Mouse (Mus musculus) adrenal gland, adult 18-20 months (tissue): ENCODE data around the gene Litaf. TPM values are rescaled to one million over a fixed set of nuclear protein-coding genes. Genes with fewer than 3 reads are reported as not detected.
"Not testable (repeated sequence)": the region's sequence is repeated elsewhere in the genome, so short reads cannot be mapped to it uniquely, and the experiment has no call there.

Experiments
- DNase-seq, 2 experiments: peaks; one replicate each; pipeline ENCODE4 v3.0.0; 2021 to 2022; ENCODE audit warnings: low spot score in 2 of 2
- total RNA-seq, 2 experiments: library from RNA; stranded (reverse); gene quantifications; 1 replicate in 1 of 2; 2 replicates in 1 of 2; pipeline ENCODE4 v1.2.3; 2021

Litaf gene
- total RNA-seq, 2 experiments from 2014 or later, result 48.5 to 56.4 TPM

DNA sequence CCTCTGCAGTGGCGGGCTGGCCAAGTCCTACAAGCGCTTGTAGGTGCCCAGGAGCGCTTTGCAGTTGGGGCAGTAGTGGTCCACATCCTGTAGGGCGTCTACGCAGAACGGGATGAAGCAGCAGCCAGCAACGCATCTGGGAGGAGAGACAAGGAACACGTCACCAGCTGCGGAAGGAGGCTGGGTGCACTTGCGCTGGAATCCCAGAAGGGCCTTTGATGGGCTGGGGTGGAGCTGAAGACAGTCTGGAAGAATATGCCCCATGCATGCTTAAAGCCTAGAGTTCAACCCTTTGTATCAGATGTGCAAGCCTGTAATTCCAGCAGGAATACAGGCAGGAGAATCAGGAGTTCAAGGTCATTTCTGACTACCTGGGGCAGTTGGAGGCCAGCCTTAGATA, 105.0 kb downstream of the Litaf start:
- no peak for DNase-seq

DNA sequence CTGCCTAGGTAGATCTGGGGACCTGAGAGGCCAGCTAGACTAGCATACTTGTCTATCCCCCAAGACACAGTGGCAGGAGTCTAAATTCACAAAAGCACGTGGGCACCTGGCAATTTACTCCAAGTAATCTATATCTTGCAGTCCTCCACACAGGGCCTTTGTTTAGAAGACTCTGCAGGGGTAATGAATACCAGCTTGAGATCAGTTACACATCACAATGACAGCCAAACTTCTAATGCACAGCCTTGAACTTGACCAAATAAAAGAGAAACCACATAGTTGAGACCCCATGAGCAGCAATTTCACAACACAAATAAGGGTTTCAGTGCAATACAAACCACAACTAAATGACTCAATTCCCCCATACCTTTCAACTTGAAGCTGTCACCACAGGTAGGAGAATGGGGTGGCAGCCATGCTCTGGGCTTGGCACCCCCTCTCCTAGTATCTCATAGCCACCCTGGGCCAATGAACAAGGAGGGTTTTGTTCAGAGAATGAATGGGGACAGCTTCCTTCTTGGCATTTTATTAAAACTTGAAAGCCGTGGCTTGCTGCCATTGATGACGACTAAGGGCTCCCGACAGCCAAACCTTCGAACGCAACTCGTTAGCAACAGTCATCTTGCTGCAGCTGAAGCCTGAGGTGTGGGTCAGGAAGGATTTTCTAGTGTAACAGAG, 107.1 kb downstream of the Litaf start:
- no peak for DNase-seq

DNA sequence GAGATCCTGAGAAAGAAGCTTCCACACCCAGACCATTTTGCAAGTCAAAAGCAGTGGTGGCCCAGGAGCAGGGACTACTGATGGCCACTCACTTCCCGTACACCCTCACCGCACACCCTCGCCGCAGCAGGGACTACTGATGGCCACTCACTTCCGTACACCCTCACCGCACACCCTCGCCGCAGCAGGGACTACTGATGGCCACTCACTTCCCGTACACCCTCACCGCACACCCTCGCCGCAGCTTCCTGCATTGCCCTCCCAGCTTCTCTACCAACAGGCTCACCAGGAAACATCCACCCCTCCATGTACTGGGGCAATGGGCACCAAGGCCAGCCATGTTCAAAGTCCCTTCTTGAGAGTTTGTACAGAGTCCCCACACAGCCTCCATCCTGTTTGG, 107.7 kb downstream of the Litaf start:
- DNase-seq, result not testable (repeated sequence)

DNA sequence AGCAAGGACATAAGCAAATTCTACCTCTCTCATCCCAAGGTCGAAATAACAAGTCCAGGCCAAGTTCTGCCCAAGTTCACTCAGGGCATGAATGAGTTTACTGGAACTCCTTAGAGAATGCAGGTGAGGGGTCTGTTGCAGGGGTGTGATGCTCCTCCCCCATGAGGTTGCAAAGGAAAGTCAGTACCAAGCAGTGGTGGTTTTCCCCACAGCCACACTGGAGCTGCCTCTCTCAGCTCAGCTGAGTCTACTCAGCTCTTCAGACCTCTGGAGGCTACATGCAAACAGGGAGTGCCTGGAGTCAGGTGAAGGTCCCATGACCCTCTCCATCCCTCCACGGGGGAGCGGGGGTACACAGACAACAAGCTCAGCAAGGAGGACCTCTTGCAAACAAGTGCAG, 108.2 kb downstream of the Litaf start:
- no peak for DNase-seq

DNA sequence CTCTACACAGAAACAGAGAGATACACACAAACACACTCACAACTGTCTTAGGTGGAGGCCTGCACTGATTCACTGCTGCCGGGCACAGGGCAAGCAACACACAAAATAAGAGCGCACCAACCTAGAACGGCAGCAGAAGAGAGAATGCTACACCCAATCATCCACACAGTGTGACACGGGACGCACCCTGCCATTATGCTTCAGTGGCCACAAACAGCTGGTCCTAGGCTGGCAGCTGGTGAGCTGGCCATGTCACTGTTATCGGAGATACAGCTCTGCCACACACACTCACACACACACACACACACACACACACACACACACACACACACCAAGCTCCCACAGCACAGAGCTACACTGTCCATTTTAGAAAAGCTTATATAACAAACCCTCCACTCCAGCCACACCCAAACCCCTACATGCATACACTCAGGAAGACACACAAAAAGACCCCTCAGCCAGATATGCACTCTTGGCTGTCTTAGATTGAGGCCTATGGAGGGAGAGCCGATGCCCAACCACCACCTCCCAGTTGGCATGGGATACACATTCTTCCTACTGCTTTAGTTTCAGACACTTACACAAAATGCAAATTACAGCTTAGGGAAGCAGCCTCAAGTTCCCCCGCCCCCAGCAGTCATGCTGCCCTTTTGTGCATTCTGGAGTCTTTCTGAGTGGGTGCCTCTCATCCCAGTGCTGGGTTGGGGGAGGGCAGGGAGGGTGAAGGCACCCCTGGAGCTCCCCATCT, 108.8 kb downstream of the Litaf start:
- no peak for DNase-seq

DNA sequence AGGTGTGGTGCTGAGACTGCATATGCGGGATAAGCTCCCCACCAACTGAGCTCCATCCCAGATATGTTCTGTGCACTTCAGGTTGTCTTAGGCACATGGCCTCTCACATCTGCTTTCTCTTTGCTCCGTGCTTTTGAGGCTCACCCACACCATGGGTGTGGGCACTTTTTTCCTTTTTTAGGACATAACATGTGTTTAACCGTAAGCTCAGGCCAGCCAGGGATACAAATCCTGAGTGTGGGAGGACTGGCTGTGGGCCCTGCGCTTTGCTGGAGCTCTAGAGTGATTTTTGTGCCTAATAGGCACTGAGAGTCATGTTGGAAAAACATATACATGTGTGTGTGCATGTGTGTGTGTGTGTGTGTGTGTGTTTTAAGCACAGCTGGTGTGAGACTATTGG, 110.9 kb downstream of the Litaf start:
- no peak for DNase-seq

DNA sequence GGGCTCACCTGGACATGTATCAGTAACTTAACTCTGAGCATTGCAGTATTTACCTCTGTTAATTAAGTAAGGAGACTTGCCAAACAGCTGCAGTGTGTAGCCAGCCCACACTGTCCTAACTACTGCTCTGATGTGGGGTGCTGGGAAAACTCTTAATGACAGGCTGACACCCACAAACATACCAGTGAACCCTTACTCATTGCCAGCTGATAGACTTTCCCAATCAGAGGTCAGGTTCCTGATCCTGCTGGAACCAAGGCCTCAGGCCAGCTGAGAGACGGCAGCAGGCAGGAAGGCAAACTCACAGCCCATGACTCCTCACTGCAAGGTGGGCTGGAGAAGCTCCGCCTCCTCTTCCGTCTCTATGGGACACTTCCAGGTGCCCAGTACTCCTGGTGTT, 113.1 kb downstream of the Litaf start:
- DNase-seq, result no peak

DNA sequence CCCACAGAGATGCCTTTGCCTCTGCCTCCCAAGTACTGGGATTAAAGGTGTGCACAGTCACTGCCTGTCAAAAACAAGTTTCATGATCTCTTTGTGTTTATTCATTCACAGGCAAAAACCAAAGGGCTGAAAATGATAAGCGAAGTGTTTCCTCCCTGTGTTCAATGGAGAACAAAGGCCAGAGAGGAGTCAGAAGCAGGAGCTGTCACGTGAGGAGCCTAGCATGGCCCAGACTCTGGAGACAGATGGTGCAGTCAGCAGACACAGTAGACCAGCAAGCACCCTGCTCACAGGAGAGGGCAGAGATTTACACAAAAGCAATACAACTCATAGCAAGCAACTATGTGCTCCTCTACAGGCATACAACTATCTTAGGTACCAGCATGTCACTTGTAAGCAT, 113.9 kb downstream of the Litaf start:
- no peak for DNase-seq

DNA sequence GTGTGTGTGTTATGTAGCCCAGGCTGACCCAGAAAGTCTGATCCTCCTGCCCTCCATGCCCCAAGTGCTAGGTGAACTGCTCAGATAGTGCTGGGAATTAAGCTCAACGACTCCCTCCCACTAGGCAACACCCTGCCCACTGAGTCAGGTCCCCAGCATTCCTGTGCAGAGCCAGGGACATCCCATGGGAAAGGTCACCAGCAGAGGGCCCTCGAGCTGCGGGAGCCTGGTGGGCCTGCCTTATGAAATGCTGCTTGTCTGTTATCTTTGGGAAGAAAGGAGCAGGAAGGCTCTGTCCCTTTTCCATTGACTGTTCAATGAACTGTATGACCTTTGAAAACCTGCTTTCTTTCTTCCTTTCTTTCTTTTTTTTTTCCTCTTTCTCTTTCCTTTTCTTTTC, 114.4 kb downstream of the Litaf start:
- DNase-seq, result peak; percentile 67 to 70

DNA sequence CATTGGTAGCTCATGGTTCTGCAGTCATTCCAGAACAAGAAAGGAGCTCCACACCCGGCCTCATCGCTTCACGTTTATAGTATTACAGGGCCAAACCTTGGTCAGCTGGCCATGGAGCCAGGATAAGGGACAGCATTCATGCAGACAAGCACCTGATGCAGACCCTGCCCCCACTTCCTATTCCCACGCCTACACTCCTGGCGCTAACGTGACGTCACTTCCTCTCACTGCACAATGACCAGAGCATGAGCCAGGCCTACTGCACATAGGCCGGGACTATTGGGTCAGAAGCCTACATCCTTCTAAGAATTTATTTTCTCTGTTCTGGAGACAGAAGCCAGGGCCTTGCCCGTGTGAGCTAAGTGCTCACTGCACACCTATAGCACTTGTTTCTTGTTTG, 115.4 kb downstream of the Litaf start:
- no peak for DNase-seq

DNA sequence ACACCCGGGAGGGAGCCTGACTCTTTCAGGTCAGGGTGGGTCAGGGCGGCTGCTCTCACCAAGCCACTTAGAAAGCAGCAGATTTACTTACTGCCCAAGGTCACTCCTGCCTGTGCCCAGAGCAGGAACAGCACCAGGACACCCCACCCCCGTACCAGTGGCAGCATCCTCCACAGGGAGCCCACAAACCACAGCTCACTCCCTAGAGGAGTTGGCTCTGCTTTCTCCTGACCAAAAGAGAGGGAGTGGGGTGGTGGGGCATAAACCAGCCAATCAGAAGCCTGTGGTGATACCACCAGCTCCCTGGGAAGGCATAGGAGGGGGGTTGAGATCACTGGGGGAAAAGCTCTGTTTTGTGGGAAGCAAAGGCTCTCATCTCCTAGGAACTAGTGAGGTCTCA, 118.2 kb downstream of the Litaf start:
- no peak for DNase-seq

DNA sequence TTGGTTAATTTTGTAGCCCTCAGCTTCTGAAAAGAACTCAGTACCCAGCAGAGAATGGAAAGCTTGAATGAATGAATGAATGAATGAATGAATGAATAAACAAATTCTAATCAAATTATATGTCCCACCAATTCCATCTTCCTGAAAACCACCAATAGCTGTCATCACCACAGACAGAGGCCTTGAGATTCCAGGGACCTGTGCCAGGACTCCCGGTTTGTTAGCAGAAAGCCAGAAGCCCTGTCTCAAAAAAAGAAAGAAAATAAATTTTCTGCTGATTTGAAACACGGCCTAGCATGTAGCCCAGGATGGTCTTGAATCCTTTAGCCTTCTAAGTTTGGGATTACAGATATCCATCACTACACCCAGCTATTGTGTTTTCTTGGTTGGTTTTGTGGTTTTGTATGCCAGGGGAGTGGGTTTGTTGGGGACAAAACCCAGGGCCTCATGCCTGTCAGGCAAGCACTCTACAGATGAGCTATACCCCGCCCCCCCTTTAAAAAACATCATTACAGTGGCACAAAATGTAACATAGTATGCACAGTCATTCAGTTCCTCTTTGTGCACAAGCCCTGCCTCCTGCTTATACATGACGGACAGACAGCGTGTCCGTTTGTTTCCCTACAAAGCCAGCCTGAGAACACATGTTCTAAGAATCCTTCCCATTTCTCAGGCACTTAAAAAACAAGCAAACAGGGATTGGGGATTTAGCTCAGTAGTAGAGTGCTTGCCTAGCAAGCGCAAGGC, 120.4 kb downstream of the Litaf start:
- no peak for DNase-seq

DNA sequence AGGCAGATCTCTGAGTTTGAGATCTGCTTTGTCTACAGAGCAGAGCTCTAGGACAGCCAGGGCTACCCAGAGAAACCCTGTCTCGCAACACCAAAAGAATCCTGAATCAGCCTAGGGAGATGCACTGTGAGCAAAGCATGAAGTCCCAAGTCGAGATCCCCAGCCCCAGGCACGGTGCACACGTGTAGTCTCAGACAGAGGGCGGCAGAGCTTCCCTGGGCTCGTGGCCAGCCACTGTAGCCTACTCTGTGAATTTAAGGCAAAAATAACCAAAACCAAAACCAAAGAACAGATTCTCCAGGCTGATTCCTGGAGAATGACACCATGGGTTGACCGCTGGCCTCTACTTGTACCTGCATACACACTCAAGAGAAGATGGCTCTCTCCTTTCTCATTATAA, 121.4 kb downstream of the Litaf start:
- no peak for DNase-seq

DNA sequence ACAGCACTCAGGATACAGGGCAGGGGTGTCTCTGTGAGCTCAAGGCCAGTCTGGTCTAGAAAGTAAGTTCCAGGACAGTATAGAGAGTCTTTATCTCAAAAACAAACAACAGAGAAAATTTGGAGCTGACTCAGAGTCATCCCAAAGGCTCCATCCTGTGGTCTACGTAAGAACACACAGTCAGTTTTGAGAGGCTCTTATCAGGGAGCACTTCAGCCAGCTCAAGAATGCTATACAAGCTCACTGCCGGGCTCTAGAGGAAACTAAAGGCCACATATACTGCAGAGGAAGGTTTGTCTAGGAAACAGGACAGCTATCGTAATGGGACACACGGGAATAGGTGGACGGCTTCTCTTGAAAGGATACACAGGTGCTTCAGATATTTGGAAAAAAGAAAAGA, 122.7 kb downstream of the Litaf start:
- no peak for DNase-seq

DNA sequence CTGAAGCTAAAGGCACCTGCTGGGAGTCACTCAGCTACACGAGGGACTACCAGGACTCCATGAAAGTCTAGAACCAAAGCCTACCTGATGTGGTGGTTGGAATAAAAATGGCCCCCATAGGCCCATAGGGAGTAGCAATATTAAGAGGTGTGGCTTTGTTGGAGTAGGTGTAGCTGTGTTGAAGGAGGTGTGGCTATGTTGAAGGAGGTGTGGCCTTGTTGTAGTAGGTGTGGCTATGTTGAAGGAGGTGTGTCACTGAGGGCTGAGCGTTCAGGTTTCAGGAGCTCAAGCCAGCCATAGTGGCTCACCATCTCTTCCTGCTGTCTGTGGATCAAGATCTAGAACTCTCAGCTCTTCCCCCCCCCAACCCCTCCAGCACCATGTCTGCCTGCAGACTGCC, 125.3 kb downstream of the Litaf start:
- no peak for DNase-seq

DNA sequence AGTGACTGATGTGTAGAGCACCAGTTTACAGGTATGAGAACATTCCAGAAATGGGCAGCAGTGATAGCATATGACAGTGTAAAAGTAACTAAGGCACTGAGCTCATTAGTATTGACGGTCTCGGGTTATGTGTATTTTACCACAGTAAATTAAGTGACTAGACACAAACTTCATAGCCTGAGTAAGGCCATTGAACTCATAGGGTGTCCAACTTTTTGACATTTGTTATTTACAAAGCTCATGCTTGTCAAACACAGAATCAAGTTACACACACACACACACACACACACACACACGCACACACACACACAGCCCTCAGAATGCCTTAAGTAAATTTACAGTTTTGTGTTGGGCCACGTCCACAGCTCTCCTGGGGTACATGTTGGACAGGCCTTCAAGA, 126.0 kb downstream of the Litaf start:
- no peak for DNase-seq

DNA sequence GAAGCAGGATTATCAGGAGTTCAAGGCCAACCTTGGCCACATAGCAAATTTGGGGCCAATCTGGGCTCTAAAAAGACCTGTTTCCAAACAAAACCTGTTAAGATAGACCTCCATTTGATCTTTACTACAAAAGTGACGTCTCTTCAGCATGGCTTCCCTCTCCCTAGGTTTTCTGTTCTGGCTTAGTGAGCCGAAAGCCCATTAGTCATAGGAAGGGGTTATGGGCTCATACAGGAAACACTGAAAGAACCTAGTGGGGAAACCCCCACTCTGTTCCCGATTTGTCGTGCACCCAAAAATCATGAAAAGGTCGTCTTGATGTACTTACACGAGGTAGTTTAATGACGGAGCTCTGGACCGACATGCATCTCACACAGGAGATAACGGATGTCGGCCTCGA, 128.5 kb downstream of the Litaf start:
- DNase-seq, result no peak

DNA sequence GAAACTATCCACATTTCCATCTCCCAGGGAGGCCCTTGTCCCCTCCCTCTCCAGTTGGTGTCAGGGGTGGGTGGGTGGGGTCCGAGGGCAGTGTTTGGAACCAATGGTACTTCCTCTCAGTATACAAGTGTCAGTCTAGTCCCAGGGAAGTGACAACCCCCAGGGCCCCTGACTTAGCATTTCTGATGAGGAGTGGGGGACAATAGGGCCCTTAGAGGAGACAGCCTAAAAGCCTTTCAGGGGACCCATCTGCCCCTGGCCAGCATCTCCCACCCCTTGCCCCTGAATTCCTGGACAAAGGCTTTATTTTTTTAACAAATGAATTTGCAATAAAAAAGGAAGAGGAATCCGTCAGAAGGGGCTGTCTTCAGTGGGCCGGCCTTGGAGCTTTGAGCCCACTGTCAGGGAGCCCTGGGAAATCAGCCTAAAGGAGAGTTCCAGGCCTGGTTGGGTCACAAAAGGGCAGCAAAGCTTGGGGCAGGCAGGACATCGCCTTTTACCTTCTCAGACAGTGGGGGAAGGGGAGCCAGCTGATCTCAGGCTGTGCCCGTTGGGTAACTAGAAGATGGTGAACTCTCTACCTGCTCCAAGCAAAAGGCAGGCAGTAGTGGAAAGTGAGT, 129.1 kb downstream of the Litaf start:
- DNase-seq, result no peak

DNA sequence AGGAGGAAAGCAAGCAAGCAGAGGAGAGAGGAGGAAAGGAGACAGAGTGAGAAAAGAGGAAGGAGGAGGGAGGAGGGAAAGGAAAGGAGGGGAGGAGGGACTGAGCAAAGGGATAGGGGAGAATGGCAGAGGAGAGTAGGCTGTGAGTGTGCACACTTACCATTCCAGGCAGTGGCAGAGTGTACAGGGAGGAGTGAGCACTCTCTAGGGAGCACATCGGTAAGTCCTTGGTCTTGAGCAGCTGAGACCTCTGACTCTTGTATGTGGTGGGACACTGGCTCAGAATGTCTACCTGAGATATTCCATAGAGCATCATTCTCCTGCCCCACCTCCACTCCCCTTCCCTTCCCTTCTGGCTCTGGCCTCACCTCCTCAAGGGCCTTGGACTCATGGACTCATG, 131.9 kb downstream of the Litaf start:
- DNase-seq, result no peak

DNA sequence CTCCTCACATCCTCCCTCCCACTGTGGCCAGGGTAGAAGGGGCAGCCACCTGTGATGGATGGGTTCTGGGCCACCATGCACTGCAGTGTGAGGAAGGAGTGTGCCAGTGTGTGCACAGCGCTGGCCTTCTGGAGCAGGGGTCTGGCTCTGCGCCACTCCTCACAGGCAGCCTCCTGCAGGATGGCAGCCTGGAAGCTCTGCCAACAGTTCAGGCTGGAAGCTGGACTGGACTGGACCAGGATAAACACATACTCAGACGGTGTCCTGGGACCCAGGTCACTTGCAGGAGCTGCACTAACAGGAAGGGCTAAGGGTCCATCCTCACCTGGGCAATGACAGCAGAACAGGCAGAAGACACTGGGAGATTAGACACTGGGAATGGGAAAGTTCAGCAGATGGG, 132.6 kb downstream of the Litaf start:
- no peak for DNase-seq

DNA sequence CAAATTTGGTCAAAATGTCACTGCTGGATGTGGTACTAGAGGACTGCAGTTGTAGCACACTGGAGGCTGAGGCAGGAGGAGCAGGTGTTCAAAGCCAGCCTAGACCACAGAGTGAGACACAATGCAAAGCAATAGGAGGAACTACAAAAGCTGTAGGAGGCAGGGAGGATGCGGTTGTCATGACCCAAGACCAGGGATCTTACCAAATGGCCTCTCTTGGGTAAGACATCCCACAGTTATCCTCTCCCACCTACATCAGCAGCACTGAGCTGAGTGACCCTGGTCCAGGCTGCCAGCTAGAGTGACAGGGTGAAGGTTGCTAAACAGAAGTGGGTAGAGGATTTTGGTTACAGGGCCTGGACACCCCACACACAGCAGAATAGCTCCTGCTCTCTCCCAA, 138.9 kb downstream of the Litaf start:
- no peak for DNase-seq
